Mouse (Mus musculus) embryonic fibroblast, embryonic 13.5 days (primary cell): ENCODE measurements around the gene Mrto4. TPM values are rescaled to one million over a fixed set of nuclear protein-coding genes. Genes with fewer than 3 reads are reported as not detected.

ENCODE experiments used
- H3K27ac ChIP-seq: 2 replicates; pipeline ENCODE4 v1.5.1; 2012; ENCODE audit warnings: low read length, control low read depth, inconsistent platforms; ENCODE audit not compliant: insufficient read depth
- H3K4me1 ChIP-seq: 2 replicates; pipeline ENCODE4 v1.6.1; 2011; ENCODE audit warnings: low read length; ENCODE audit not compliant: control insufficient read depth, insufficient read depth
- H3K4me3 ChIP-seq: 2 replicates; pipeline ENCODE4 v1.5.1; 2011; ENCODE audit warnings: mild to moderate bottlenecking, control low read depth, low read length; ENCODE audit not compliant: insufficient read depth
- CTCF ChIP-seq: IDR thresholded peaks from 2 replicates; pipeline ENCODE4 v1.5.1; 2011; ENCODE audit warnings: mild to moderate bottlenecking, control low read depth, low read length, moderate library complexity, borderline replicate concordance; ENCODE audit not compliant: insufficient read depth
- POLR2A ChIP-seq: IDR thresholded peaks from 2 replicates; pipeline ENCODE4 v1.6.1; 2011; ENCODE audit warnings: low read depth, mild to moderate bottlenecking, control low read depth, low read length, moderate library complexity
- polyA plus RNA-seq: library from polyadenylated mRNA; stranded (reverse); fragments of >200 nt; gene quantifications from 2 replicates; pipeline ENCODE4 v1.2.4, GENCODE M21; 2011; ENCODE audit warnings: low read depth; ENCODE audit not compliant: missing spikeins, insufficient read length

The Mrto4 gene
- polyA plus RNA-seq, 1 experiment, result 50.6 TPM

DNA sequence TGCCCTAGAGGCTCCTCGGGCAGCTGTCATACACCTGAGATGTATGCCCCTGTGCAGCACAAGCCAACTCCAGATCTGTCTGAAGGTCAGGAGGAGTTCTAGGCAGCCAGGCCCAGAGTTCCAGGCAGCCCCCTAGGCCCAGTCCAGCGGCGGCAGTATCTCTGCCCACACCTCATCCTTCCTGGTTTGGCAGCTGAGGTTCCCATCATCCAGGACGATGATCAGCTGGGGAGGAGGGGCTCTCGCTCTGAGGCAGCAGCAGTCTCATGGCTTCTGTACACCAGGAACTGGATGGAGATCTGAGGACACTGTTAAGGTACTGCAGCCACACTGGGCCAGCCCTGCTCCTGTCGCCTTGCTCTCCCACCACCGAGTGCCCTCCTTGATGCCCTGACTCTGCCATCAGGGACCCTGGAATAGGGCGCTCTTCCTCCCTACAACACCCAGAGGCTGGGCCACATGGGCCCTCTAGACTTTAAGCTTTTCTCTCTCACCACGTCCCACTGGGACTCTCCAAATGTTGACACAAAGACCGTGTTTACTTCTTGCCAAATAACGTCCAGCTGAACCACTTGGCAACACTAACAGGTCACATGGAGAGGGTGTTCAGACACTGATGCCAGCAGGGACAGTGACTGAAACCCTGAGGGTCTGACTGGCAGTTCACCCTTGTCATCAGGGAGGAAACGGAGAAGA lies 53.6 kb downstream of the Mrto4 start:
- Histone ChIP-seq H3K4me3 (no peak overlapping the region), H3K27ac (no peak overlapping the region), H3K4me1 (no peaks in the 10 kb centered on the region)
- no peak for TF ChIP-seq CTCF
- no peak for TF ChIP-seq POLR2A

DNA sequence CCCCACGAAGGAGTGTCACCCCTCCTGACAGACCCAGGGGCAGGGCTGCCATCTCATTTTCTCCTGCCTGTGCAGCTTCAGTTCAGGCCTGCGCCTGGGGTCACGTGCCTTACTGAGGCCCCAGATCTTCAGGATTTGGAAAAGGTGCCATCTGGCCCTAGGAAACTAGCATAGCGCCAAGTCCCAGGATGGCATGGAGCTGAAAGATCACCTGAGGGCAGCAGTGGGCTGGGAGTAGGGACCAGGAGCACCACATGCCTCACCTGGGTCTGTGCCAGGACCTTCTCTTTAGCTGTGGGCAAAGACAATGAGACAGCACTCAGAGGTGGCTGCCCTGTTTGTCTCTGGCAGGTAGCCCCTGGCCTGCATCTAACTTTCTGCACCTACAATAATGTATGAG lies 54.8 kb downstream of the Mrto4 start:
- Histone ChIP-seq H3K4me1 (no peaks in the 10 kb centered on the region), H3K27ac (no peak overlapping the region), H3K4me3 (no peak overlapping the region)
- TF ChIP-seq POLR2A (no peak), CTCF (no peak)

Other genes starting within 250 kb of the Mrto4 start
- gene Minos1, start 221.5 kb downstream of the Mrto4 start, polyA plus RNA-seq, result 178 and 193 TPM in 2 replicates
- gene Capzb, start 159.7 kb downstream of the Mrto4 start, polyA plus RNA-seq, result 355 and 440 TPM in 2 replicates
- 11.3 and 12.3 TPM in 2 replicates for gene Pqlc2, start 41.9 kb downstream of the Mrto4 start, polyA plus RNA-seq
- gene Akr7a5, start 41.8 kb downstream of the Mrto4 start, polyA plus RNA-seq, result 17.1 and 18.1 TPM in 2 replicates
- gene Emc1, start within 50 bp of the Mrto4 start, polyA plus RNA-seq, result 35.4 and 38.5 TPM in 2 replicates
- gene Ubr4, start within 50 bp of the Mrto4 start, polyA plus RNA-seq, result 107 TPM in 2 replicates
- gene Iffo2, start 178.0 kb upstream of the Mrto4 start, polyA plus RNA-seq, result 28.5 and 37.6 TPM in 2 replicates